Mouse (Mus musculus) left cerebral cortex, adult 2 months (tissue): ENCODE data around the gene Atp6v1b1. TPM values are rescaled to one million over a fixed set of nuclear protein-coding genes. Genes with fewer than 3 reads are reported as not detected.

Experiments used
- DNase-seq, 2 experiments: peaks; one replicate each; pipeline ENCODE4 v3.0.0; 2021 to 2022; ENCODE audit warnings: low spot score in 2 of 2, mixed read lengths in 1 of 2; ENCODE audit errors: extremely low spot score in 1 of 2
- H3K27ac ChIP-seq: fragments of 200-600 bp; 2 replicates; pipeline ENCODE4 v1.8.1; 2022
- H3K4me3 ChIP-seq: fragments of 200-600 bp; 2 replicates; pipeline ENCODE4 v1.8.1; 2022
- CTCF ChIP-seq: fragments of 200-600 bp; IDR thresholded peaks from 2 replicates; pipeline ENCODE4 v1.8.1; 2022; ENCODE audit warnings: antibody characterized with exemption, mild to moderate bottlenecking, moderate library complexity
- intact Hi-C: fragments of 180-260 bp; cut with DNase I; formaldehyde crosslinking; loops from one replicate; pipeline ENCODE4 v1.15.1; 2025
- total RNA-seq, 2 experiments: library from RNA; stranded (reverse); gene quantifications; 2 replicates each; pipeline ENCODE4 v1.2.3; 2021

The Atp6v1b1 gene
- total RNA-seq, 2 experiments from 2014 or later, result 0.20 TPM; not detected in 1

DNA sequence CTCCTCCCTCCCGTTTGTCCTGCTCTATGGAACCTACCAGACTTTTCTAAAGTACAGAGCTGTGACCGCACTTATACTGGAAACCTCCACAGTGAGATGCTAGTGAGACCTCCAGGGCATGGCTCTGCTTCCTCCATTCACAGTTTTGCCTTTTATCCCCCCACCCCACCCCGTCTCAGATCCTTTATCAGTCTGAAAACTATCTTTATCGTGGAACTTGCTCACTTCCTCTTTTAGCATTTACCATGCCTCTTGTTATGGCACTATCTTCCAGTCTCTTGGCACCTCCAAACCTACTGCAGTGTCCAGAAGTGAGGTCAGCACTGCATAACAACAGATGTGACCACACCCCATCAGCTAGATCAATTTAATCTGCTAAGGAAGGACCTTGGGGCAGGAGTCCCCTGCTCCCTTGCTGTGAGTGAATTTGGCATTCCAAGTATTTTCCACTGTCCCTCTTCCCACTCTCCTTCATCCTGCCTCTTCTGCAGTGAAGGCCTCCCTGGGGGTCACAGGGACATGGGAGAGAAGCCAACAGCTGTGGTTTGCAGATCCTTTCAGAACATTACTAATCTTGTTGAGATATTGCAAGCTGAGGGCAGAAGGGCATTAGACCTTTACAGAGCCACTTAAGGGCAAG lies 48.6 kb downstream of the Atp6v1b1 start:
- Histone ChIP-seq H3K27ac (no peak overlapping the region), H3K4me3 (no peak overlapping the region)
- no peak for DNase-seq
- no peak for TF ChIP-seq CTCF
- intact Hi-C loops, result no loop called here

DNA sequence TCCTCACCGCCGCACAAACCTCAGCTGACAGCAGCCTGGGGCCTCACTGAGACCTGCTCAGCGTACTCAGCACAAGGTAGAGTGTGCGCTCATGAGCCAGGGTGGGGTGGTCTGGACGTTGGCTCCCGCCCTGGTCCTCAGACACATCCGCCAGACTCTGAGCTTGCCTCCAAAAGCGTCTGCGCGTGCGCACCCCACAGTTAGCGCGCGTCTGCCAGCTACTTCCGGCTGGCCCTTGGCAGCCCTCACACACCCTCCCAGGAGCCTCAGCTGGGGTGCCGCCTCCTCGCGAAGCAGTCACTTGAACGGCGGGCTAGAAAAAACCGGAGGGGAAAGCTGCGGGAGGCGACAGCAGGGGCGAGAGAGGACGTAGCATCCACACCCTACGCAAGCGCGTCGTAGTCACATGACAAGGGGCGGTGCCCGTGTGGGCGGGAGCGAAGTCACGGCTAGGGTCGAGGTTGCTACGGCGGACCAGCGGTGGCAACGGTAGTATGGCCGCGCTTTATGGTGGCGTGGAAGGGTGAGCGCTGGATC lies 52.0 kb downstream of the Atp6v1b1 start, which contains the start of gene Nagk:
TSS of gene Nagk (plus strand) at position 223 of the 537 bp plus-strand sequence.
- intact Hi-C loops, result no loop called here
- peak within 1 kb of the TSS; percentile 97 for H3K27ac ChIP-seq
- no peak for TF ChIP-seq CTCF
- H3K4me3 ChIP-seq, result peak within 1 kb of the TSS; percentile 91
- peak; percentile 90 to 91 for DNase-seq

DNA sequence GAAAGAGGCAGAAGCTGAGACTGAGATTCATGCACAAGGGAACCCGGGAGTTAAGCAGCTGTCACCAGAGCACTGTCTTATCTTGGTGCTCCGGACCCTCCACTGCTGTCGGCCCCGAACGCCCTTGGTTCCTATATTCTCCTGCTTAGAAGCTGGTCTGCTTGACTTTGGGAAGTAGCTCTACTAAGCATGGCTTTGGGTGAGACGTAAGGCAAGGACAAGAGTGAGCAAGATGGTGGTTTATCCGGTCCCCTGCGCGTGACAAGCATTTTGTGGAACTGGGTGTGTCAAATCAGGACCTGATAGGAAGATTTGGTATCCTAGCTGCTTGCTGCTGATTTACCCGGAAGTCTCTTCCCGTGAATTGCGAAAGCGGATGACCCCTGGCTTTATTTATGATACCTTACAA lies 52.7 kb downstream of the Atp6v1b1 start:
- peak overlapping the region; percentile 97 for H3K27ac ChIP-seq
- intact Hi-C loops, result no loop called here

DNA sequence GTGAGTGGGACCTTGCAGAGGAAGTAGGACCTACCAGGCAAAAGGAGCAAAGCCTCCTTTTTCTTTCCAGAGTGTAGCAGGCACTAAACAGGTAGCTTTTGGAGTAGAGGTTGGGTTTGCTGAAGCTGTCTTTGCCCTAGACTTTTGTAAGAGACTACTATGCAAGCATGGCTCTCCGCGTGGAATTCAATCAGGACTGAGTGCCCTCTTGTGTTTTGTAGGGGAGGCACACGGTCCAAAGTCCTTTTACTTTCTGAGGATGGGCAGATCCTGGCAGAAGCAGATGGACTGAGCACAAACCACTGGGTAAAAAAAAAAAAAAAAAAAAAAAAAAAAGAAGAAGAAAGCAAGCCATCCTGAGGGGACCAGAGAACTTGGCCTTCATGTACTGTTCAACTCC lies 53.9 kb downstream of the Atp6v1b1 start:
- DNase-seq, result no peak
- Histone ChIP-seq H3K4me3 (no peak overlapping the region), H3K27ac (no peak overlapping the region)
- TF ChIP-seq CTCF, result no peak; the same call in 1 of the 2 replicates
- intact Hi-C loops, result no loop called here

More for the DNA sequence above, 52.7 kb downstream of the Atp6v1b1 start:
- TF ChIP-seq CTCF, result no peak
- DNase-seq, result peak in 1 of 2 experiments; percentile 29
- H3K4me3 ChIP-seq, result peak overlapping the region; percentile 91

DNA sequence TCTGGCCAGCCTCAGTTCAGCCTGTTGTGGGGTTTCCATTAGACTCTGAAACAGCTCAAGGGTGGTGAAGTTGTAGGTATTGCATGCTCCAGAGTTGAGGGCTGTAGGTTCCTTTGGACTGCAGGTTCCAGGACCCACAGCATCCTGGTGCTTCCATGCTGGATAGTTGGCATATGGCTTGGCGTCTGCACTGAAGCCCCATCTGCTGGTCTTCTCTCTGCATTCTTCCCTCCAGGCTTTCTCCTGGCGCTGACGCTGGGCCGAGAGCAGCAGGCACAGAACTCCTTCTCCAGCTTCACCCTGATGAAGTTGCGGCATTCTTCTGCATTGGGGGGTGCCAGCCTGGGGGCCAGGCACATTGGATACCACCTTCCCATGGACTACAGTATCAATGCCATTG lies 59.2 kb downstream of the Atp6v1b1 start:
- no peak for TF ChIP-seq CTCF
- H3K4me3 ChIP-seq, result no peak overlapping the region
- no peak for DNase-seq
- intact Hi-C loops, result no loop called here
- no peak overlapping the region for H3K27ac ChIP-seq

DNA sequence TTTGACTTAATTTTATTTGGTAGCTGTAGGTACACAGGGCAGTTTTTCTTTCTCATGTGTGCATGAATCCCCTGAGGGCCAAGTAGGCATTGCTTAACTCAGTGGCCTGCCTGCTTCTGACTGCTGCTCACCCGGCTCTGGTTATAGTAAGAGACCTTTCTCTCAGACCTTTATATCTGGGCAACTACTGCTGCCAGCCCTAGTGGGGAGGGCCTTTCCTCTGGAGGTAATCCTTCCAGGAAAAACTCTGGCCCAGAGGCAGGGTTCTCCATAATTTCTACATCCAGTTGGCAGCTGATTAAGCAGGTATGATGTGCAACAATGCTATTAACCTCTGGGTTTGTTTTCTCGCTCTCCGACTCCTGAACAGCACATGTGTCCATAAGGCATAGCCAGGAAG lies 60.1 kb downstream of the Atp6v1b1 start:
- H3K27ac ChIP-seq, result no peak overlapping the region
- TF ChIP-seq CTCF, result no peak
- H3K4me3 ChIP-seq, result no peak overlapping the region
- DNase-seq, result no peak
- intact Hi-C loops, result no loop called here

Other genes starting within 250 kb of the Atp6v1b1 start
- 10 to 100 TPM; 25.2 to 31.0 TPM for gene Dguok, start 236.0 kb upstream of the Atp6v1b1 start, total RNA-seq
- gene Actg2, start 206.7 kb upstream of the Atp6v1b1 start, total RNA-seq, result not detected
- 10 to 100 TPM; 30.2 to 30.6 TPM for gene Stambp, start 170.3 kb upstream of the Atp6v1b1 start, total RNA-seq
- not detected for gene Clec4f, start 86.8 kb upstream of the Atp6v1b1 start, total RNA-seq
- not detected for gene Cd207, start 65.1 kb upstream of the Atp6v1b1 start, total RNA-seq
- not detected for gene Vax2, start 31.7 kb upstream of the Atp6v1b1 start, total RNA-seq
- gene Ankrd53, start 19.7 kb downstream of the Atp6v1b1 start, total RNA-seq, result not detected
- gene Tex261, start 32.8 kb downstream of the Atp6v1b1 start, total RNA-seq, result 10 to 100 TPM; 49.1 to 53.9 TPM
- 10 to 100 TPM; 48.2 to 50.3 TPM for gene Nagk, start 52.0 kb downstream of the Atp6v1b1 start, total RNA-seq
- 10 to 100 TPM; 47.7 to 61.7 TPM for gene Paip2b, start 88.8 kb downstream of the Atp6v1b1 start, total RNA-seq
- 100 to 1,000 TPM; 132 to 134 TPM for gene Zfp638, start 124.1 kb downstream of the Atp6v1b1 start, total RNA-seq